Mouse (Mus musculus) embryonic facial prominence, embryonic 13.5 days (tissue): ENCODE data around the gene Kctd13. TPM values are rescaled to one million over a fixed set of nuclear protein-coding genes. Genes with fewer than 3 reads are reported as not detected.

Experiments used
- ATAC-seq: fragments of 200-750 bp; cut with Nextera tagmentation; 2 replicates; pipeline ENCODE4 v1.8.0; 2017; ENCODE audit warnings: low read depth; ENCODE audit not compliant: insufficient number of reproducible peaks, insufficient read depth, low FRiP score, low TSS enrichment
- H3K27ac ChIP-seq: fragments of 300-500 bp; sonication (generic); 2 replicates; pipeline ENCODE4 v1.5.1; 2015; ENCODE audit warnings: moderate library complexity, mild to moderate bottlenecking, inconsistent platforms
- H3K27me3 ChIP-seq: fragments of 300-500 bp; sonication (generic); 2 replicates; pipeline ENCODE4 v1.6.1; 2015; ENCODE audit warnings: mild to moderate bottlenecking, inconsistent platforms
- H3K36me3 ChIP-seq: fragments of 300-500 bp; sonication (generic); 2 replicates; pipeline ENCODE4 v1.6.1; 2015; ENCODE audit warnings: mild to moderate bottlenecking, inconsistent platforms
- H3K4me1 ChIP-seq: fragments of 300-500 bp; sonication (generic); 2 replicates; pipeline ENCODE4 v1.6.1; 2015; ENCODE audit warnings: inconsistent platforms
- H3K4me2 ChIP-seq: fragments of 300-500 bp; sonication (generic); 2 replicates; pipeline ENCODE4 v1.6.1; 2015; ENCODE audit warnings: moderate library complexity, mild to moderate bottlenecking, inconsistent platforms
- H3K4me3 ChIP-seq: fragments of 300-500 bp; sonication (generic); 2 replicates; pipeline ENCODE4 v1.5.1; 2015; ENCODE audit warnings: mild to moderate bottlenecking, inconsistent platforms
- H3K9ac ChIP-seq: fragments of 300-500 bp; sonication (generic); 2 replicates; pipeline ENCODE4 v1.6.1; 2015; ENCODE audit warnings: mild to moderate bottlenecking, inconsistent platforms
- H3K9me3 ChIP-seq: fragments of 300-500 bp; sonication (generic); 2 replicates; pipeline ENCODE4 v1.6.1; 2016; ENCODE audit warnings: inconsistent platforms
- WGBS: fragments of 180-500 bp; shearing (Covaris S2); methylation state at CpG from one replicate; pipeline ENCODE4 v1.1.7; 2015; ENCODE audit warnings: mixed read lengths; 5-methylcytosine and 5-hydroxymethylcytosine counted together
- polyA plus RNA-seq: library from polyadenylated mRNA; unstranded; fragments of >200 nt; fragmentation: Nextera tagmentation; extraction: Ambion mirVana; gene quantifications from 2 replicates; pipeline ENCODE4 v1.2.1, GENCODE M21; 2015

Gene Kctd13
- polyA plus RNA-seq, 1 experiment from 2014 or later: 19.8 TPM

DNA sequence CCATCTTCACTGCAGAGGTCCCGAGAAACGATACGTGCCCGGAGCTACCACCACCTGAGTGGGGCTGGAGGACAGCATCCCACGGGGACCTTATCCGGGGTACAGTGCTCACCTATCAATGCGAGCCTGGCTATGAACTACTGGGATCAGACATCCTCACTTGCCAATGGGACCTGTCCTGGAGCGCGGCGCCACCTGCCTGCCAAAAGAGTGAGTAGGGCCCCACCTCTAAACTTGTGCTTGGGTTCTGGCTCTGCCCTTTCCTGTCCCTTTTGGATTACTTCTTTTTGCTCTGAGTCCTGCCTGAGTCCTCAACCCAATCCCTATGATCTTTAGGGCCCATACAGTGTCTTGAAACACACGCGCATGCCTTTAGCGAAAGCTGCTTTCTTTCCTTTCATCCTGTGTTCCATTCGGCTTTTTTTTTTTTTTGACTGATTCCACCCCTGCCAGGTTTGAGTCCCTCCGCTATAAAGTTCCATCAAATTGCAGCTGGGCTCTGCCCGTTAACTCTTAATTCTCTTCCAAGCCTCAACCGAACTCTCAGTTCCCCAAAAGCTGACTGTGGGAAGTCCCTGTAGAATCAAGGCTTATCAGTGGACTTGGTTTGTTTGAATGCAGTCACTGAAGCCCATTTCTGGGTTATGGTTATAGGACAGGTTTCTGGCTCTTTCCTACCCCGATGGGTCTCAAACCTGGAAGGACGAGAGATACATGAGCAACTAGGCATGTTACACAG, 35.0 kb downstream of the Kctd13 start:
- peak overlapping the region; percentile 30 for H3K4me2 ChIP-seq
- WGBS: 27% methylated on average over 19 of the region's 19 CpGs
- H3K4me3 ChIP-seq: no peak overlapping the region
- H3K36me3 ChIP-seq: no peaks in the 10 kb centered on the region
- no peak overlapping the region for H3K27ac ChIP-seq
- no peak overlapping the region for H3K9ac ChIP-seq
- H3K4me1 ChIP-seq: no peaks in the 10 kb centered on the region
- no peaks in the 10 kb centered on the region for H3K9me3 ChIP-seq
- 0 out of 2 replicates have a peak, but pooled peaks have one; percentile 37 for ATAC-seq
- peaks cover 24% of the 10 kb centered on the region for H3K27me3 ChIP-seq

DNA sequence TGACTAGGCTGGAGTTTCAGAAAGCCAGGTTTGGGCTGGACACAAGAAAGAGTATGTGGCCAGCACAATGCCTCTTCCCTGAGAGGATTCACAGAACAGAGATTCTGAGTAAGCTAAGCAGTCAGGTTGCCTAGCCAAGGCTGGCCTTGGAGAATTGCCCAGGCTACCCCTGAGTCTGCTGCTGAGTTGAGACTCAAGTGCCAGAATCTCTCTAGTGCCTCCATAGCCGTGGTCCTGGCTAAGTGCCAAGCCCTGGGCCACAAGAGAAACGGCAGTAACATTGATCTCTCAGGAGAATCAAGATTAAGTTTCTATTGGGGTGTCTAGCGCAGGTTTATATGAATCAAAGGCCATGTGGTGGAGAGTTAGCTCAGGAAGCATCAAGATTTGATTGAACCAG, 36.9 kb downstream of the Kctd13 start:
- Histone ChIP-seq H3K27ac (no peak overlapping the region), H3K36me3 (no peaks in the 10 kb centered on the region), H3K4me2 (no peak overlapping the region), H3K4me1 (no peaks in the 10 kb centered on the region), H3K4me3 (no peak overlapping the region), H3K27me3 (peaks cover 24% of the 10 kb centered on the region), H3K9me3 (no peaks in the 10 kb centered on the region), H3K9ac (no peak overlapping the region)
- ATAC-seq: no peak
- 51% methylated on average over 3 of the region's 3 CpGs for WGBS

DNA sequence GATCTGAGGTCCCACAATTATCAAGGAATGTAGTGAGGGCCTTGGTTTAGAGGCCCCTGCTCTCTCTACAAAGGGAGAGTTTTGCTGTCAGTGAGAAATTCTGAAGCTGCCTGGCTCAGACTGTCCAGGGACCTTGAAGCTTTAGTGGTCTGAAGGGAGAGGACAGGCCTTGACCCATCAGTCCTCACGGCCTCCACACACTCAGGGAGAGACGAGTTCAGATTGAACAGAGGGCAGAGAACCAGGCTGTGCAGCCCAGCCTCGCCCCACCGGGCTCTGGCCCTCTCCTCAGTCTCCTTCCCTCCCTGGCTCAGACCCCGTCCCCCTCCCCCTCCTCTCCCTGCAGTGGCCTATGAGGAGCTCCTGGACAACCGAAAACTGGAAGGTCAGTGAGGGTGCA, 38.7 kb downstream of the Kctd13 start:
- Histone ChIP-seq H3K4me3 (no peak overlapping the region), H3K4me1 (no peaks in the 10 kb centered on the region), H3K4me2 (no peak overlapping the region), H3K9me3 (no peaks in the 10 kb centered on the region), H3K27ac (no peak overlapping the region), H3K27me3 (peaks cover 21% of the 10 kb centered on the region), H3K9ac (no peak overlapping the region), H3K36me3 (no peaks in the 10 kb centered on the region)
- no peak for ATAC-seq
- WGBS: 58% methylated on average over 6 of the region's 6 CpGs

DNA sequence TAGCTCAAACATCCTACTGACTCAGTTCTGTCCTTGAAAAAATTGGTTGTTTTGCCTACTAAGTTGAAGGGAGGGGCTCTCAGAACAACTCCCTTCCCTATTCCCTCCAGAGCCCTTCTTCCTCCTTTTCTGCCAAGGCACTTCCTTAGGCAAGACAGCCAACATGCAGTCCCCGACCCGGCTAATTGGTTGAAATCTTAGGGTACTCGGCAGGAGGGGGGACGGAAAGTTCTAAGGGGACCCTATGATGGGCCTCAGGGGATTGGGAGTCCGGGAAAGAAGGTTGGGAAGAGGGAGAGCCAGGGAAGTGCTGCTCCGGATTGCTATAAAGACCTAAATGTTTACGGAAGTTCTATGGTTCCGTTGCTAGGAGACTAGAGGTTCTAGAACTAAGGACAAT, 46.8 kb downstream of the Kctd13 start:
- H3K9me3 ChIP-seq: no peaks in the 10 kb centered on the region
- H3K4me2 ChIP-seq: peak overlapping the region; percentile 89
- peaks cover 10% of the 10 kb centered on the region for H3K4me1 ChIP-seq
- peak overlapping the region; percentile 85 for H3K4me3 ChIP-seq
- ATAC-seq: no peak
- H3K36me3 ChIP-seq: peaks cover 26% of the 10 kb centered on the region
- WGBS: 8% methylated on average over 8 of the region's 8 CpGs
- H3K9ac ChIP-seq: peak overlapping the region; percentile 96
- peak overlapping the region; percentile 97; the same call in 1 of the 2 replicates for H3K27ac ChIP-seq
- H3K27me3 ChIP-seq: no peaks in the 10 kb centered on the region

DNA sequence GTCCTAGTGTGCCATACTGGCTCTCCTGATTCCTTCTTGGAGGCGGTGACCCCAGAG, 47.0 kb downstream of the Kctd13 start, which contains the start of gene Cdipt:
Cdipt (plus strand) TSS at position 22 of the 57 bp plus-strand sequence.
- WGBS: 0% methylated on average over 1 of the region's 1 CpGs
- peak within 1 kb of the TSS; percentile 96 for H3K9ac ChIP-seq
- peaks cover 10% of the 10 kb centered on the region for H3K4me1 ChIP-seq
- no peaks in the 10 kb centered on the region for H3K27me3 ChIP-seq
- peak within 1 kb of the TSS; percentile 97 for H3K27ac ChIP-seq
- H3K9me3 ChIP-seq: no peaks in the 10 kb centered on the region
- H3K36me3 ChIP-seq: peaks cover 27% of the 10 kb centered on the region
- ATAC-seq: no peak
- peak within 1 kb of the TSS; percentile 89 for H3K4me2 ChIP-seq
- H3K4me3 ChIP-seq: peak within 1 kb of the TSS; percentile 85

DNA sequence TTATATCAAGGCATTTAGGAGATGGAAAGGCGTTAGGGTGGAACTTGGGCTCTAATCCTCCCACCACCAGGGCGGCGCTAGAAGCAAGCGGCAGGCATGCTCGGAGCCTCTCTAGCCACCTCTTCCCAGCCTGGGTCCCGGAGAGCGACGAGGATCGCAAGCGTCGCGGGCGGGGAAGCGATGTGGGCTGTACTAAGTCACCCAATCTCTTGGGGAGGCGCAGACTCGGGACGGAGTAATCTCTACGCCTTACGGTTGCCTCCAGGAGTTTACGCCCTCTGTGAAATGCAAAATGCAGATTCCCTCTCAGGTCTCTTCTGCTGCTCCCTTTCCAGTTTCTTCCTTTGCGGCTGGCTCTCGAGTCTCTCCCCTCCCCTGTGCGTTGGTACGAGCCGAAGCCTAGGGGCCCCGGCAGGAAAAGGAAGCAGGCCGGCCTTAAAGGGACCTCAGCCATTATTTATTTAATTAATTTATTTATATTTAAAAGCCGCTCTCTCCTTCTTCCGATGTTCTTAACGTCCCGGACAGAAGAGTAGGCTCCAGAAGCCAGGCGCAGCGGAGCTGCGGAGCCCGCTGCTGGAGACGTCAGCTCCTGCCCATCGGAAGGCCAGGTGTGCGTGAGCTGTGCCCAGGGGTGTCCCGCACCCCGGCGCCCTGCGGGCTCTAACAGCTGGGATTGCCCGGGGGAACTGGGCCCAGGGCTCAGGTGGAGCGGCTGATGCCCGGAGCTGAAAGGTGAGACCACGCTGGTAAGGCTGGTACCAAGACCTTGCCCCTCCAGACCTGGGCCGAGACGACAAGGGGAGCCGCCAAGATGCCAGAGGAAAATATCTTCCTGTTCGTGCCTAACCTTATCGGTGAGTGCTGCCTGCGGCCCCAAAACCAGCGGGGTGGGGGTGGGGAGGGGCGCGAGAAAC, 47.5 kb downstream of the Kctd13 start, which contains the start of gene Cdiptos:
Cdiptos (minus strand) TSS at position 149 of the 917 bp plus-strand sequence.
- Histone ChIP-seq H3K9ac (peak within 1 kb of the TSS; percentile 96), H3K36me3 (peaks cover 31% of the 10 kb centered on the region), H3K4me3 (peak within 1 kb of the TSS; percentile 85), H3K27me3 (no peaks in the 10 kb centered on the region), H3K27ac (peak within 1 kb of the TSS; percentile 97), H3K4me2 (peak within 1 kb of the TSS; percentile 89), H3K4me1 (peaks cover 10% of the 10 kb centered on the region), H3K9me3 (no peaks in the 10 kb centered on the region)
- under 1% methylated on average over 55 of the region's 55 CpGs for WGBS
- peak; percentile 89 for ATAC-seq

DNA sequence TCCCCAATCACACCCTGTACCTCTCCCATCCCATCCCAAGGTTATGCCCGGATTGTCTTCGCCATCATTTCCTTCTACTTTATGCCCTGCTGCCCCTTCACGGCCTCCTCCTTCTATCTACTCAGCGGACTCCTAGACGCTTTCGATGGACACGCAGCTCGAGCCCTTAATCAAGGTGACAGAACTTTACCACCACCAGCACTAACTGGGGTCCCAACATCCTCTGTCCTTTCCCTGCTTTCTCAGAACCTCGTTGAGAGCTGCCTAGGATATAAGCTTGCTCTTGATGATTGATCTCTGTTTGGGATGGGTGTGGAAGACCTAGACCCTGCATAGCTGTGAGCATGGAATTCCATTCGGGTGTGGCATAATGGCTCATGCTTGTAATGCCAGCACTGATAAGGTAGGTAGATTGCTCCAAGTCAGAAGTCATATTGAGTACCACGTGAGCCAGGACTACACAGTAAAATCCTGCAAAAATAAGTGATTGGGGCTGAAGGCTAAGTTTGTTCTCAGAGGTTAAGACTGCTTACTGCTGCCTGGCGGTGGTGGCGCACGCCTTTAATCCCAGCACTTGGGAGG, 48.3 kb downstream of the Kctd13 start:
- Histone ChIP-seq H3K4me3 (peak overlapping the region; percentile 85), H3K4me1 (peaks cover 10% of the 10 kb centered on the region), H3K27me3 (no peaks in the 10 kb centered on the region), H3K4me2 (peak overlapping the region; percentile 89), H3K27ac (peak overlapping the region; percentile 97), H3K9ac (peak overlapping the region; percentile 96), H3K36me3 (peaks cover 37% of the 10 kb centered on the region), H3K9me3 (no peaks in the 10 kb centered on the region)
- ATAC-seq: no peak
- 27% methylated on average over 14 of the region's 14 CpGs for WGBS

- no peak for ATAC-seq
- WGBS: 93% methylated on average over 6 of the region's 6 CpGs
These were observed 50.2 kb downstream of the Kctd13 start for GRCm38 (mm10) chr7:126978841-126979240.

DNA sequence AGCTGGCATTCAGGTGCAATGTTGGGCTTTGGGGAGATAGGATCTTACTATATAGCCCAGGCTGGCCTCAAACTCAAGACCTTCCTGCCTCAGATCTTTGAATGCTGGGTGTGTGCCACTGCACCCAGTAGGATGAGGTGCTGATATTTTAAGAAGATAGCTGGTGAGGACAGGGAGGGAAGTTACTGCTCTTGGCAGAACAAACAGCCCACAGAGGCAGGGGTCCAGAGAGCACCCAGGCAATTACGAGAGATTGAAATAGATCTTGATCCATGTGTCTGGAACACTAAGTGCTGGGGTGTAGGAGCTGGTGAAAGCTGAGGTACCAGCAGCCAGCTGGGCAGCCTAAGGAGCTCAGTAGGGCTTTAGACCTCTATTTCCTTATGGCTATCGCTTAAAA, 52.9 kb downstream of the Kctd13 start:
- H3K36me3 ChIP-seq: peaks cover 37% of the 10 kb centered on the region
- no peak overlapping the region for H3K4me3 ChIP-seq
- H3K27ac ChIP-seq: no peak overlapping the region
- H3K27me3 ChIP-seq: no peaks in the 10 kb centered on the region
- H3K9ac ChIP-seq: no peak overlapping the region
- no peak for ATAC-seq
- H3K9me3 ChIP-seq: no peaks in the 10 kb centered on the region
- H3K4me1 ChIP-seq: peaks cover 5% of the 10 kb centered on the region
- no peak overlapping the region for H3K4me2 ChIP-seq
- WGBS: 85% methylated on average over 2 of the region's 2 CpGs

More at GRCm38 (mm10) chr7:126978841-126979240, 50.2 kb downstream of the Kctd13 start:
- no peak overlapping the region for H3K4me2 ChIP-seq
- H3K9me3 ChIP-seq: no peaks in the 10 kb centered on the region
- no peaks in the 10 kb centered on the region for H3K27me3 ChIP-seq
- H3K4me1 ChIP-seq: peaks cover 10% of the 10 kb centered on the region
- H3K36me3 ChIP-seq: peaks cover 37% of the 10 kb centered on the region
- H3K9ac ChIP-seq: no peak overlapping the region
- no peak overlapping the region for H3K4me3 ChIP-seq
- no peak overlapping the region for H3K27ac ChIP-seq

DNA sequence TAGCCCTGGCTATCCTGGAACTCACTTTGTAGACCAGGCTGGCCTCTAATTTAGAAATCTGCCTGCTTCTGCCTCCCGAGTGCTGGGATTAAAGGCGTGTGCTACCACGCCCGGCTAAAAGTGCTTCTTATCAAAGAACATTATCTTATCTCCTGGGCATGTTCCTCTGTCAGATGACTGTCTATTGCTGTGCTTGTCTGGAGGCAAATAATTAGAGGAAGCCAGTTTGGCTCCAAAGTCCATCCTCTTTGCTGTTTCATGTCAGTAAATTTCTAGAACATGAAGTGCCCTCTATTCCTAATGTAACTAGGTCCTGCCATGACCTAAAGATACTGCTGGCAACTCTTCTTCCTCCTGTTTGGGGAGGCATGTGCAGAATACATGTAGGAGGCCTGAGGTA, 53.4 kb downstream of the Kctd13 start:
- Histone ChIP-seq H3K27ac (no peak overlapping the region), H3K4me2 (no peak overlapping the region), H3K4me1 (peaks cover 2% of the 10 kb centered on the region), H3K9ac (no peak overlapping the region), H3K27me3 (no peaks in the 10 kb centered on the region), H3K9me3 (no peaks in the 10 kb centered on the region), H3K36me3 (peaks cover 37% of the 10 kb centered on the region), H3K4me3 (no peak overlapping the region)
- ATAC-seq: no peak
- WGBS: 88% methylated on average over 4 of the region's 4 CpGs

DNA sequence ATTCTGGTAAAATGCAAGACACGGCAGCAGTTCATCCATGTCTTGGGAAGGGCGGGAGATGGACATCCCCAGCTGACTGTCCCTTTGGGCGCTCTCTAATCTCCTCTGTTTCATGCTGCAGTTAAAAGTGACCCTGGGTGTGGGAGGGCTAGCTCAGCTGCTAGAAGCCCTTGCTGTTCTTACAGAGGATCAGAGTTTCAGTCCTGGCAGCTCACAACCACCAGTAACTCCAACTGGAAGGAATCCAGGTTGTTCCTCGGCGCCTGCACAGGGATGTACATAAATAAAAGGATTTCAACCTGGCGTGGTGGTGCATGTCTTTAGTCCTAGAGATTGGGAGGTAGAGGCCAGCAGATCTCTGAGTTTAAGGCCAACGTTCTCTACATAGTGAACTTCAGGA, 54.4 kb downstream of the Kctd13 start:
- no peaks in the 10 kb centered on the region for H3K9me3 ChIP-seq
- WGBS: 81% methylated on average over 7 of the region's 7 CpGs
- H3K36me3 ChIP-seq: peaks cover 35% of the 10 kb centered on the region
- no peaks in the 10 kb centered on the region for H3K27me3 ChIP-seq
- no peak overlapping the region for H3K27ac ChIP-seq
- ATAC-seq: no peak
- no peak overlapping the region for H3K4me3 ChIP-seq
- H3K9ac ChIP-seq: no peak overlapping the region
- no peaks in the 10 kb centered on the region for H3K4me1 ChIP-seq
- no peak overlapping the region for H3K4me2 ChIP-seq
